Comparison of ENCODE assay signal across 24 mouse cellular contexts in the genomic region with DNA sequence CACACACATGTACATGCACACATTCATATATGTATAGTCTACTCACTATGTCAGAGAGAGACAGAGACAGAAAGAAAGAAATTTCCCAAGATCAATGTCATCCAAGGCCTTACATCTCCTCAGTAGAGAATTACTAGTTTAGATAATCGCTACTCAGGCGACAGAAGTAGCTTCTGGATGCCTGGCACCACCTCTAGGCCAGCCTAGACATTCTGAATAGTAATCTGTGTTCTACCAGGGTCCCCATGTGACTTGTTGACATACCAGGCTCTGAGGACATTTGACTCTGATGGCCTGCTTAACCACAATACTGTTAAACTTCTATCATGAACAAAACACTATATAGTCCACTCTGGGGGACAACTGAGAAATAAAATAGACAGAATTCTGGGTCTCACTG. TPM values are rescaled to one million over a fixed set of nuclear protein-coding genes. Genes with fewer than 3 reads are reported as not detected.
DNase-seq lines count a peak whose midpoint lies in the region; ATAC-seq and TF ChIP-seq lines count a peak whose summit lies in the region.
"Had no signal": no experiment of that assay in that cellular context is flagged by ENCODE, and none has a peak within 500 bp of the region (broad histone marks: within the 10 kb centered on the region; RNA-seq: fewer than 3 reads in every experiment).

No protein-coding gene starts in this region.

- peaks cover 1% of the 10 kb centered on the region; the same call in 1 of the 2 replicates for H3K4me1 ChIP-seq in bone marrow, adult 2 months (ENCODE audit: control insufficient read depth, insufficient read depth, low read length)
- H3K4me1 ChIP-seq in liver, embryonic 12.5 days = peaks cover 74% of the 10 kb centered on the region
- peaks cover 6% of the 10 kb centered on the region; the same call in 1 of the 2 replicates for H3K4me1 ChIP-seq in hindbrain, postnatal 0 days (ENCODE audit: insufficient read depth, low read length)

- no peak overlapping the region for H3K4me3 ChIP-seq in bone marrow, adult 2 months (replicated peaks; ENCODE audit: control insufficient read depth, low read depth, low read length)
- no peak overlapping the region for H3K4me3 ChIP-seq in liver, embryonic 12.5 days
- H3K4me3 ChIP-seq in hindbrain, postnatal 0 days (ENCODE audit: low read length) = no peak overlapping the region
- H3K4me3 ChIP-seq: embryonic facial prominence, embryonic 15.5 days; forebrain, embryonic 12.5 days; heart, adult 2 months; heart, embryonic 15.5 days; hindbrain, embryonic 10.5 days; midbrain, embryonic 12.5 days had no signal

- DNase-seq in c-Kit-positive CD71-positive TER-119-positive erythroid progenitor cells, embryonic 14.5 days (ENCODE audit: low spot score) = peak; percentile 17
- DNase-seq in hindbrain, postnatal 0 days (ENCODE audit: low spot score) = no peak
- DNase-seq in adrenal gland, adult 8-10 months = no peak
- DNase-seq: cerebellum, adult 11 months; cerebellum, postnatal 14 days; embryo, embryonic 11 days; gastrocnemius, postnatal 10 days; heart, adult 2 months; kidney, adult 2 months; kidney, postnatal 10 days; left cerebral cortex, postnatal 4 days; lung, adult 18-20 months; right cerebral cortex, postnatal 25 days; thymus, postnatal 14 days had no signal

- no peak for TF ChIP-seq CTCF in bone marrow, adult 2 months (IDR thresholded peaks at IDR 0.05; ENCODE audit: control insufficient read depth, insufficient read depth, low read length)
- no peak for TF ChIP-seq CTCF in hindbrain, postnatal 0 days (IDR thresholded peaks at IDR 0.05; ENCODE audit: low read depth)

- no peaks in the 10 kb centered on the region for H3K36me3 ChIP-seq in liver, embryonic 12.5 days
- H3K36me3 ChIP-seq in hindbrain, postnatal 0 days (ENCODE audit: insufficient read depth, low read length) = no peaks in the 10 kb centered on the region
- H3K36me3 ChIP-seq: embryonic facial prominence, embryonic 15.5 days; forebrain, embryonic 12.5 days; heart, embryonic 15.5 days; hindbrain, embryonic 10.5 days; midbrain, embryonic 12.5 days had no signal

- H3K27me3 ChIP-seq in liver, embryonic 12.5 days (replicated peaks) = no peaks in the 10 kb centered on the region
- no peaks in the 10 kb centered on the region for H3K27me3 ChIP-seq in hindbrain, postnatal 0 days (ENCODE audit: insufficient read depth, low read length)
- H3K27me3 ChIP-seq: embryonic facial prominence, embryonic 15.5 days; forebrain, embryonic 12.5 days; heart, embryonic 15.5 days had no signal

- peak overlapping the region; percentile 23; the same call in 1 of the 2 replicates for H3K27ac ChIP-seq in bone marrow, adult 2 months (ENCODE audit: control insufficient read depth, insufficient read depth, low read depth, low read length, poor library complexity)
- H3K27ac ChIP-seq in liver, embryonic 12.5 days = peak overlapping the region; percentile 95
- no peak overlapping the region for H3K27ac ChIP-seq in hindbrain, postnatal 0 days
- H3K27ac ChIP-seq: embryonic facial prominence, embryonic 15.5 days; forebrain, embryonic 12.5 days; heart, adult 2 months; heart, embryonic 15.5 days; hindbrain, embryonic 10.5 days; macrophage; midbrain, embryonic 12.5 days had no signal

- H3K9ac ChIP-seq in liver, embryonic 12.5 days = 0 out of 2 replicates have a peak overlapping the region, but pooled peaks have one; percentile 22
- no peak overlapping the region for H3K9ac ChIP-seq in hindbrain, postnatal 0 days (replicated peaks; ENCODE audit: low read length)
- H3K9ac ChIP-seq: embryonic facial prominence, embryonic 15.5 days; forebrain, embryonic 12.5 days; heart, embryonic 15.5 days; midbrain, embryonic 12.5 days had no signal

- H3K9me3 ChIP-seq in liver, embryonic 12.5 days (replicated peaks) = no peaks in the 10 kb centered on the region
- H3K9me3 ChIP-seq in hindbrain, postnatal 0 days (ENCODE audit: low read length) = no peaks in the 10 kb centered on the region
- H3K9me3 ChIP-seq: embryonic facial prominence, embryonic 15.5 days; forebrain, embryonic 12.5 days; heart, embryonic 15.5 days; hindbrain, embryonic 10.5 days; midbrain, embryonic 12.5 days had no signal

- peak overlapping the region; percentile 66 for H3K4me2 ChIP-seq in liver, embryonic 12.5 days
- H3K4me2 ChIP-seq in hindbrain, postnatal 0 days (ENCODE audit: low read depth, low read length) = no peak overlapping the region
- H3K4me2 ChIP-seq: embryonic facial prominence, embryonic 15.5 days; forebrain, embryonic 12.5 days; heart, embryonic 15.5 days; midbrain, embryonic 12.5 days had no signal

- ATAC-seq in liver, embryonic 12.5 days = no peak
- ATAC-seq in megakaryocyte-erythroid progenitor cell, adult 5-6 weeks (replicated peaks; ENCODE audit: low FRiP score, low TSS enrichment, poor library complexity, severe bottlenecking) = peak; percentile 44
- ATAC-seq in monocyte, adult 5-6 weeks (replicated peaks; ENCODE audit: insufficient number of reproducible peaks, low FRiP score, low TSS enrichment, poor library complexity, severe bottlenecking) = no peak
- no peak for ATAC-seq in hindbrain, postnatal 0 days

- WGBS in bone marrow, adult 2 months = 53% methylated on average over 2 of the region's 2 CpGs
- whole genome bisulfite sequencing in liver, embryonic 12.5 days (ENCODE audit: insufficient replicate concordance) = 54% methylated on average over 2 of the region's 2 CpGs
- WGBS in hindbrain, postnatal 0 days = 88% methylated on average over 2 of the region's 2 CpGs

- no peak for TF ChIP-seq POLR2A in bone marrow, adult 2 months (IDR thresholded peaks at IDR 0.05; ENCODE audit: borderline replicate concordance, control insufficient read depth, low read depth, low read length)

RNA-seq across cellular contexts. Expression of gene Gm10260, which starts 17.2 kb away (rescaled TPM):
- 6.5 and 33.2 TPM in 2 replicates for polyA plus RNA-seq in bone marrow, adult 2 months (2011; ENCODE audit: insufficient read depth, insufficient read length, low replicate concordance, missing spikeins)
- polyA plus RNA-seq in liver, embryonic 12.5 days (2016; fragmentation: Nextera tagmentation; extraction: Ambion mirVana) = 3.4 and 5.3 TPM in 2 replicates
- total RNA-seq in megakaryocyte-erythroid progenitor cell, adult 5-6 weeks (2014; fragmentation: Nextera tagmentation) = 16.8 and 21.6 TPM in 2 replicates
- 12.6 and 52.9 TPM in 2 replicates for total RNA-seq in megakaryocyte-erythroid progenitor cell, adult 5-6 weeks (2017)
- total RNA-seq in monocyte, adult 5-6 weeks (2017) = 5.4 to 13.1 TPM (median 10.0 TPM) in 3 replicates
- total RNA-seq in hindbrain, postnatal 0 days (2014; rRNA removed) = 170 and 196 TPM in 2 replicates
- polyA plus RNA-seq in hindbrain, postnatal 0 days (2015; fragmentation: Nextera tagmentation; extraction: Ambion mirVana) = 4.0 TPM in 2 replicates
- 100 to 1,000 TPM; 177 to 191 (median 185) TPM for total RNA-seq in adrenal gland, adult 8-10 months (2022)
